Mouse (Mus musculus): ENCODE measurements at regions not wholly inside any gene's neighbourhood (a gene's known extent, or its start where the extent isn't known, plus 50 kb on each side); places are given as distances from the start of the nearest gene placed in this dataset.

DNA sequence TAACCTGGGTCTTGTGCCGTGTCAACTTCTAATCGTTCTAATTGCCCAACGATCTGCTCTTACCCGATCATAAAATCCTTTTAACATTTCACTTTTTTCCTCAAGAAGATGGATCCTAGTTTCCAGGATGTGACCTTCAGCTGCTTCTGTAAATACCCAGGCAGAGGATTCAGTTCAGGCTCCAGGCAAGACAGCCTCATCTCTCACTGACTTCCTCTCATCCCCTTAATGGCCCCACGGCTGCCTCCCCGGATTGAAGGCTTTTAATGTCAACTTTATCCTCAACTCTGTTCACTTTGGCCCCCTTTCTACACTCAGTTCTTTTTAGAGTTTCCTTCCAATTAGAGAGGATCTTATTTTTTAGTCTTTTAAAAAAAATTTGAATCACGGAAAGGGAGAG, 91.0 kb upstream of the Cxxc4 start:
- H3K27ac ChIP-seq (ENCODE audit: control insufficient read depth, insufficient read depth, low read depth, low read length, poor library complexity) = no peak overlapping the region
- 11% methylated on average over 7 of the region's 7 CpGs for WGBS
- no peak overlapping the region for H3K4me3 ChIP-seq (replicated peaks; ENCODE audit: control insufficient read depth, low read depth, low read length)
- TF ChIP-seq POLR2A (IDR thresholded peaks at IDR 0.05; ENCODE audit: borderline replicate concordance, control insufficient read depth, low read depth, low read length) (no peak), CTCF (IDR thresholded peaks at IDR 0.05; ENCODE audit: control insufficient read depth, insufficient read depth, low read length) (no peak)
- no peaks in the 10 kb centered on the region for H3K4me1 ChIP-seq (ENCODE audit: control insufficient read depth, insufficient read depth, low read length)

DNA sequence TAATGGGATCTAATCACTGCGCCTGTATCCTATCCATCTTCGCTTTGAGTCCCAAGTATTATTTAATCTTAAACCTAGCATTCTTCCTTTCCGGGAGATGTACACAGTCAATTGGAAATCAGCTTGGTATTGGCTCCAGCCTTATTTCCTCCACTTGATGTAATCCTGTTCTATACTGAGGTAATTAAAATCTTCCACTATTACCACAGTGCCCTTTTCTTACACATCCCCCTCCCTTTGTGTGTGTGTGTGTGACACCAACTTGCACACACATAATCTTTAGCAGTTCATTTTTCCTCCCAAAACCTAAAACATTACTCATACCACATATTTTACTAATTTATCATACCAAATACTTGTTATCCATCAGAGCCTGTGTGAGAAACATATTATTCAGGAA, 90.3 kb upstream of the Cxxc4 start:
- TF ChIP-seq POLR2A (IDR thresholded peaks at IDR 0.05; ENCODE audit: borderline replicate concordance, control insufficient read depth, low read depth, low read length) (no peak), CTCF (IDR thresholded peaks at IDR 0.05; ENCODE audit: control insufficient read depth, insufficient read depth, low read length) (no peak)
- Histone ChIP-seq H3K4me3 (replicated peaks; ENCODE audit: control insufficient read depth, low read depth, low read length) (no peak overlapping the region), H3K4me1 (ENCODE audit: control insufficient read depth, insufficient read depth, low read length) (no peaks in the 10 kb centered on the region), H3K27ac (ENCODE audit: control insufficient read depth, insufficient read depth, low read depth, low read length, poor library complexity) (no peak overlapping the region)
- 84% methylated on average over 3 of the region's 3 CpGs for WGBS

DNA sequence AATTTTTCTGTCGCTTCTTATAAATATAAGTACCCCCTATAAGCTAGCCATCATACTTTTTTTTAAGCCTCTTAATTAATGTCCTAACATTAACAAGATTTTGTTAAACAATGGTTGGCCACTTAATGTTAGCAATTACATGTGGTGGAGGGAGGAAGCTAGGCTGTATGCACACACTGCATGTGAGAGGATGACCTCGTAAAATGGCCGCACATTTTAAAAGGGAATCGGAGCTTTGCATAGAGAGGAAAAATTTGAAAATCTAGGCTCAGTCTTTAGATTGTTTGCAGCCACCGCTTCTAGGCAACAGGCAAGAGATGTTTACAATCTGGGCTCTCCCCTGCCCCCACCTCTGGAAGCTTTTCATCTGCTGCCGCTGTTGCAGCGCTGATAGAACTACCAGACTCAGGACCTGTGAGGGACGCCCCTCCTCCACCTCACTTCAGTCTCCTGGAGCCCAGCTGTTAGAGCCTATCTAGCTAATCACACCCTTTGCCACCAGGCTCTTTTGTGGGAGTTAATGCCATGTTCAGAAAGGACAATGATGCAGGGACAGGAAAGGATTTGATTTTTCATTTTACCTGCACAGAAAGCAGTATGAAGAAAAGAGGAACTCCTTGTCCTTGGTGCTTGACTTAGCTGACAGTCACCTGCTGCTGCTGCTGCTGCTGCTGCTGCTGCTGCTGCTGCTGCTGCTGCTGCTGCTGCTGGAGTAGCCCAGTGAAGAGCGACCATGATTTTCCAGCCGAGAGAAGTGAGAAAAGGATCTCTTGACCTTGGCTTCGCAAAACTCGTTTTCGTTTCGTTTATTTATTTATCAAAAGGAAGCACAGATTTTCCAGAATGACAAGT, 89.7 kb upstream of the Cxxc4 start:
- TF ChIP-seq POLR2A (IDR thresholded peaks at IDR 0.05; ENCODE audit: borderline replicate concordance, control insufficient read depth, low read depth, low read length) (no peak), CTCF (IDR thresholded peaks at IDR 0.05; ENCODE audit: control insufficient read depth, insufficient read depth, low read length) (no peak)
- WGBS = 23% methylated on average over 14 of the region's 14 CpGs
- H3K4me3 ChIP-seq (replicated peaks; ENCODE audit: control insufficient read depth, low read depth, low read length) = no peak overlapping the region

DNA sequence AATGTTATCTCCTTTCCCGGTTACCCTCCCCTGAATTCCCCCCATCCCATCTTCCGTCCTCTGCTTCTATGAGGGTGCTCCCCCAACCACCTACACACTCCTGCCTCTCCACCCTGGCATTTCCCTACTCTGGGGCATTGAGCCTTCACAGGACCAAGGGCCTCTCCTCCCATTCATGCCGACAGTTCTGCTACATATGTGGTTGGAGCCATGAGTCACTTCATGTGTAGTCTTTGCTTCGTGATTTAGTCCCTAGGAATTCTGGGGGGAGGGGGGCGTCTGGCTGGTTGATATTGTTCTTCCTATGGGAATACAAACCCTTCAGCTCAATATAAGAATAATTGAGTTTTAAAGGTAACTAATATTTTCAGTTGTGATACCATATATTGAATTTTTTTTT, 74.0 kb upstream of the Cxxc4 start:
- H3K4me3 ChIP-seq (replicated peaks; ENCODE audit: control insufficient read depth, low read depth, low read length) = no peak overlapping the region
- 77% methylated on average over 5 of the region's 5 CpGs for WGBS
- H3K27ac ChIP-seq (ENCODE audit: control insufficient read depth, insufficient read depth, low read depth, low read length, poor library complexity) = no peak overlapping the region
- no peak for TF ChIP-seq CTCF (IDR thresholded peaks at IDR 0.05; ENCODE audit: control insufficient read depth, insufficient read depth, low read length)
- TF ChIP-seq POLR2A (IDR thresholded peaks at IDR 0.05; ENCODE audit: borderline replicate concordance, control insufficient read depth, low read depth, low read length) = no peak
- H3K4me1 ChIP-seq (ENCODE audit: control insufficient read depth, insufficient read depth, low read length) = no peaks in the 10 kb centered on the region

More for the DNA sequence above, 89.7 kb upstream of the Cxxc4 start:
- H3K27ac ChIP-seq (ENCODE audit: control insufficient read depth, insufficient read depth, low read depth, low read length, poor library complexity) = no peak overlapping the region
- no peaks in the 10 kb centered on the region for H3K4me1 ChIP-seq (ENCODE audit: control insufficient read depth, insufficient read depth, low read length)

DNA sequence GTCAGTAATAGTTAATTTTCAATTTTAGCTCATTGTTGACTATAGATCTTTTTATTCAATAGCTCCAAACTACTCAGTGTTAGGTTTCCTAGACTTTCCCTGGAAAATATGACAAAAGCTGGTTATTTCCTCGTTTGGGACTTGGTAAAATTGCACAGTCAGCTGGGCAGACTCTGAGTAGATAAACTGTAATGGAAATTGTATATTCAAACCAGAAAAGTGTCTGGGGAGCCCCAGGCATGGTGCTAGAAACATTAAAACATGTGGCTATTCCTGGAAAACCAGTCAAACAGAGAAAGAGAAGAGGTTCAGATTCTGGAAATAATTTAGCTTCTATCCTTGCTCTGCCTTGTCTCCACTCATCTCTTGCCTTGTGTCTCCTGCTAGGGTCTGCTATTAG, 66.4 kb upstream of the Cxxc4 start:
- no peaks in the 10 kb centered on the region for H3K4me1 ChIP-seq (ENCODE audit: control insufficient read depth, insufficient read depth, low read length)
- 30% methylated on average over 1 of the region's 1 CpGs for WGBS
- H3K27ac ChIP-seq (ENCODE audit: control insufficient read depth, insufficient read depth, low read depth, low read length, poor library complexity) = no peak overlapping the region
- H3K4me3 ChIP-seq (replicated peaks; ENCODE audit: control insufficient read depth, low read depth, low read length) = no peak overlapping the region
- TF ChIP-seq POLR2A (IDR thresholded peaks at IDR 0.05; ENCODE audit: borderline replicate concordance, control insufficient read depth, low read depth, low read length) (no peak), CTCF (IDR thresholded peaks at IDR 0.05; ENCODE audit: control insufficient read depth, insufficient read depth, low read length) (no peak)

DNA sequence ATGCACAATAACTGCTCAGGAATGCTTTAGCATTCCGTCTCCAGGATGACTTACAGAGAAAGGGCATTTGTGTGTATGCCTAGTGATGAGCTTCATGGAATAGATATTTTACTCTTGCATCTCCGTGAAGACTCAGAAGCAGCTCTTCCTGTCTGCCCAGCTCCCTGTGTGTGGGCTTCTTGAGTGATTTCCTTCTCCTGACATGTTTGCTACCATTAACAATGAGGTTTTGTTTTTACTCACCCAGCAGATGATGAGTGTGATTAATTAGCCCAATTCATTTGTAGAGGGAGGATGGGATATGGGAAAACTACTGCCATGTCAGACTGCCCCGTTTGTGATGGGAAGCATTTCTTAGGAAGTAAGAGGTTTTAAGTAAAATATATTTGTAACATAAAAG, 63.9 kb upstream of the Cxxc4 start:
- TF ChIP-seq CTCF (IDR thresholded peaks at IDR 0.05; ENCODE audit: control insufficient read depth, insufficient read depth, low read length) = no peak
- TF ChIP-seq POLR2A (IDR thresholded peaks at IDR 0.05; ENCODE audit: borderline replicate concordance, control insufficient read depth, low read depth, low read length) = no peak
- WGBS = 36% methylated on average over 3 of the region's 3 CpGs
- Histone ChIP-seq H3K27ac (ENCODE audit: control insufficient read depth, insufficient read depth, low read depth, low read length, poor library complexity) (no peak overlapping the region), H3K4me3 (replicated peaks; ENCODE audit: control insufficient read depth, low read depth, low read length) (no peak overlapping the region), H3K4me1 (ENCODE audit: control insufficient read depth, insufficient read depth, low read length) (no peaks in the 10 kb centered on the region)

DNA sequence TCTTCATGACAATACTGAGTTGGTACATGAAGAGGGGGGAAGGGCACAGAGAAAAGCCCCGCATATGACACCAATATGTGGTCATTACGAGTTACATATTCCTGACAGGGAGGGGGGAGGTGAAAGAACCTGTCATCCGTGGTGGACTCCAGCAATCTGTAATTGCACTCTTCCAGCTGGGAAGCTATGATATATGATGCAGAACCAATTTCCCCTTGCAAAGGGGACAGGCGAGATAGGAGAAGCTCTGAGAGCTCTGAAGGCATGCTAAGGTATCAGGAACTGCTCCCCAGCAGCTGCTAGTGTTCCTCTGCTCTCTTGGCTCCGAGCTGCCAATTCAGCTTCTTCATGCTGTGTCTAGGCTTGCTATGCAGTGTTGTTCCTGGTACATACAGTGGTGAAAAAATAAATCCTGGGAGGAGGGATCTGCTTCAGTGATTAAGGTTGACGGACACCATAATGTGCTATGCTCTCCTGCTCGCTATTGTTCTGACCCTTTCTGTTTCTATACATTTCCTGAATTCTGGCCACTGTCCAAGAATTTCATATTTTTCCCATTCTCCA, 57.7 kb upstream of the Cxxc4 start:
- Histone ChIP-seq H3K4me1 (ENCODE audit: control insufficient read depth, insufficient read depth, low read length) (no peaks in the 10 kb centered on the region), H3K27ac (ENCODE audit: control insufficient read depth, insufficient read depth, low read depth, low read length, poor library complexity) (no peak overlapping the region), H3K4me3 (replicated peaks; ENCODE audit: control insufficient read depth, low read depth, low read length) (no peak overlapping the region)
- WGBS = 74% methylated on average over 7 of the region's 7 CpGs
- TF ChIP-seq CTCF (IDR thresholded peaks at IDR 0.05; ENCODE audit: control insufficient read depth, insufficient read depth, low read length) (no peak), POLR2A (IDR thresholded peaks at IDR 0.05; ENCODE audit: borderline replicate concordance, control insufficient read depth, low read depth, low read length) (no peak)

DNA sequence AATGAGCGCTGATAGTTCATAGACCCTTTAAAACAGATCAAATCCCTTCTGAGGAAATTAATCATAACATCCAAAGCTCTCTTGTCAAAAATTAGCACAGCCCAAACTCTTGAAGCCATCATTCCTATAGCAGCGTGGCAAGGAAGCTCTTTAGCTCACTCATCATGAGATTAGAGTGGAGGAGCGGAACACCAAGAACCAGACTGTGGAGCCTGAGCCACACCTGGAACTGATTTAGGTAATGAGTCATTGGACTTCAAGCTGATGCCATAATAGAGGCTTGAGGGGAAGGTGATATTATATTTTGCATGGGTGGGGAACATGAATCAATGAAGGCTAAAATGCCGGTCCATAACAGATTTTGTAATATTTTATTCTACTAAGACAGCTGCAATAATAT, 52.2 kb upstream of the Cxxc4 start:
- H3K4me3 ChIP-seq (replicated peaks; ENCODE audit: control insufficient read depth, low read depth, low read length) = no peak overlapping the region
- H3K27ac ChIP-seq (ENCODE audit: control insufficient read depth, insufficient read depth, low read depth, low read length, poor library complexity) = no peak overlapping the region
- TF ChIP-seq POLR2A (IDR thresholded peaks at IDR 0.05; ENCODE audit: borderline replicate concordance, control insufficient read depth, low read depth, low read length) (no peak), CTCF (IDR thresholded peaks at IDR 0.05; ENCODE audit: control insufficient read depth, insufficient read depth, low read length) (no peak)
- H3K4me1 ChIP-seq (ENCODE audit: control insufficient read depth, insufficient read depth, low read length) = no peaks in the 10 kb centered on the region
- 74% methylated on average over 4 of the region's 4 CpGs for WGBS

Measured in bone marrow, adult 2 months (tissue).